Mouse (Mus musculus): Measurements from ENCODE around the gene Col2a1.

The Col2a1 gene

GRCm38 (mm10) chr15:97963989-97964835 lies 40.3 kb downstream of the Col2a1 start, which contains the start of gene Tmem106c:
TSS of gene Tmem106c (plus strand) at chr15:97964200.
- in situ Hi-C loops (cut with MboI): loop anchor here (10.0 kb wide), 1 partner anchor 249 kb away; no protein-coding TSS in a partner anchor

GRCm38 (mm10) chr15:97963329-97963988 lies 41.0 kb downstream of the Col2a1 start:
- in situ Hi-C loops (cut with MboI): loop anchor here (10.0 kb wide), 1 partner anchor 249 kb away; no protein-coding TSS in a partner anchor

- in situ Hi-C loops (cut with MboI): no loop called here
These were observed 48.1 kb downstream of the Col2a1 start for GRCm38 (mm10) chr15:97956416-97956815.

GRCm38 (mm10) chr15:97955742-97956141 lies 48.8 kb downstream of the Col2a1 start:
- in situ Hi-C loops (cut with MboI): no loop called here

- in situ Hi-C loops (cut with MboI): no loop called here
These were observed 49.2 kb downstream of the Col2a1 start for GRCm38 (mm10) chr15:97955286-97955685.

GRCm38 (mm10) chr15:97954671-97955070 lies 49.8 kb downstream of the Col2a1 start:
- in situ Hi-C loops (cut with MboI): no loop called here

- in situ Hi-C loops (cut with MboI): no loop called here
These were observed 51.7 kb downstream of the Col2a1 start for GRCm38 (mm10) chr15:97952889-97953189.

GRCm38 (mm10) chr15:97952137-97952888 lies 52.2 kb downstream of the Col2a1 start:
- in situ Hi-C loops (cut with MboI): no loop called here

GRCm38 (mm10) chr15:97950240-97950639 lies 54.3 kb downstream of the Col2a1 start:
- in situ Hi-C loops (cut with MboI): no loop called here

- in situ Hi-C loops (cut with MboI): no loop called here
These were observed 54.8 kb downstream of the Col2a1 start for GRCm38 (mm10) chr15:97949706-97950105.

- in situ Hi-C loops (cut with MboI): no loop called here
These were observed 55.8 kb downstream of the Col2a1 start for GRCm38 (mm10) chr15:97948720-97949119.

- in situ Hi-C loops (cut with MboI): no loop called here
These were observed 58.7 kb downstream of the Col2a1 start for GRCm38 (mm10) chr15:97945656-97946315.

GRCm38 (mm10) chr15:97944919-97945574 lies 59.4 kb downstream of the Col2a1 start:
- in situ Hi-C loops (cut with MboI): no loop called here

- in situ Hi-C loops (cut with MboI): no loop called here
These were observed 61.1 kb downstream of the Col2a1 start for GRCm38 (mm10) chr15:97943356-97943755.

- in situ Hi-C loops (cut with MboI): no loop called here
These were observed 62.0 kb downstream of the Col2a1 start for GRCm38 (mm10) chr15:97942538-97942937.

GRCm38 (mm10) chr15:97941306-97941705 lies 63.2 kb downstream of the Col2a1 start:
- in situ Hi-C loops (cut with MboI): no loop called here

- in situ Hi-C loops (cut with MboI): no loop called here
These were observed 64.4 kb downstream of the Col2a1 start for GRCm38 (mm10) chr15:97940088-97940487.

GRCm38 (mm10) chr15:97938580-97938979 lies 65.9 kb downstream of the Col2a1 start:
- in situ Hi-C loops (cut with MboI): no loop called here

GRCm38 (mm10) chr15:97932441-97932840 lies 72.1 kb downstream of the Col2a1 start:
- in situ Hi-C loops (cut with MboI): no loop called here

- in situ Hi-C loops (cut with MboI): no loop called here
These were observed 75.2 kb downstream of the Col2a1 start for GRCm38 (mm10) chr15:97929259-97929824.

GRCm38 (mm10) chr15:97927821-97928220 lies 76.7 kb downstream of the Col2a1 start:
- in situ Hi-C loops (cut with MboI): no loop called here

Data from mature B cell (primary cell).